Mouse (Mus musculus) neural tube, embryonic 14.5 days (tissue): ENCODE results near the gene Oosp3. TPM values are rescaled to one million over a fixed set of nuclear protein-coding genes. Genes with fewer than 3 reads are reported as not detected.

Source experiments
- ATAC-seq: fragments of 200-750 bp; cut with Nextera tagmentation; 2 replicates; pipeline ENCODE4 v1.8.0; 2017; ENCODE audit warnings: low read depth, mild to moderate bottlenecking, moderate TSS enrichment, moderate library complexity
- H3K27ac ChIP-seq: fragments of 300-500 bp; sonication (generic); 2 replicates; pipeline ENCODE4 v1.5.1; 2014; ENCODE audit warnings: low read depth, mild to moderate bottlenecking, control low read depth, low read length, moderate library complexity, mixed read lengths
- H3K27me3 ChIP-seq: fragments of 300-500 bp; sonication (generic); 2 replicates; pipeline ENCODE4 v1.6.1; 2014; ENCODE audit warnings: low read length; ENCODE audit not compliant: control insufficient read depth, insufficient read depth
- H3K36me3 ChIP-seq: fragments of 300-500 bp; sonication (generic); 2 replicates; pipeline ENCODE4 v1.6.1; 2014; ENCODE audit warnings: low read length, mixed read lengths; ENCODE audit not compliant: control insufficient read depth, insufficient read depth
- H3K4me1 ChIP-seq: fragments of 300-500 bp; sonication (generic); 2 replicates; pipeline ENCODE4 v1.6.1; 2014; ENCODE audit warnings: low read length; ENCODE audit not compliant: control insufficient read depth, insufficient read depth
- H3K4me2 ChIP-seq: fragments of 300-500 bp; sonication (generic); 2 replicates; pipeline ENCODE4 v1.6.1; 2014; ENCODE audit warnings: mild to moderate bottlenecking, low read depth, low read length, control low read depth
- H3K4me3 ChIP-seq: fragments of 300-500 bp; sonication (generic); 2 replicates; pipeline ENCODE4 v1.5.1; 2014; ENCODE audit warnings: low read depth, low read length, control low read depth, mixed read lengths
- H3K9ac ChIP-seq: fragments of 300-500 bp; sonication (generic); replicated peaks from 2 replicates; pipeline ENCODE4 v1.6.1; 2014; ENCODE audit warnings: low read depth, mild to moderate bottlenecking, control low read depth, low read length, mixed read lengths
- H3K9me3 ChIP-seq: fragments of 300-500 bp; sonication (generic); 2 replicates; pipeline ENCODE4 v1.6.1; 2016; ENCODE audit warnings: low read length; ENCODE audit not compliant: control insufficient read depth
- WGBS: fragments of 180-500 bp; shearing (Covaris S2); extraction: QIAGEN DNeasy Blood & Tissue Kit; methylation state at CpG from one replicate; pipeline ENCODE4 v1.1.7; 2014; 5-methylcytosine and 5-hydroxymethylcytosine counted together
- polyA plus RNA-seq: library from polyadenylated mRNA; unstranded; fragments of >200 nt; fragmentation: Nextera tagmentation; extraction: Ambion mirVana; gene quantifications from 2 replicates; pipeline ENCODE4 v1.2.1, GENCODE M21; 2014

The Oosp3 gene
- polyA plus RNA-seq, 1 experiment from 2014 or later: not detected

DNA sequence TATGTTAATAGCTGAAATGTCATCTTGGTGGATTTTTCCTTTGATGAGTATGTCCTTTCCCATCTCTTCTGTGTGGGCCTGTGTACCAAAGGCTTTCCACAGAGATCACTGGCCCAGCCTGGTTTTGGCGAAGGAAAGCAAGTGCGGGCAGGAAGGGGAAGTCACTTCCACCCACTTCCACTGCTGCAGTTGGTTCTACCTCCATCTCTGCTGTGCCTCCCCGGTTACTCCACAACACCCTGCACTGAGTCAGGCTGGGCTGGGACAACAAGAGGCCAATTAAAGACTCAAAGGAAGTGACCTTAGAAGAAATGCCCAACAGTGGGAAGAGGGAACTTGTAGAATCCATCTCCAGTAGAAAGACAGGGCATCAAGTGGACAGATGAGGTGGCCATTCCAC, 23.2 kb downstream of the Oosp3 start:
- whole genome bisulfite sequencing: 87% methylated on average over 3 of the region's 3 CpGs
- H3K27me3 ChIP-seq: no peaks in the 10 kb centered on the region

DNA sequence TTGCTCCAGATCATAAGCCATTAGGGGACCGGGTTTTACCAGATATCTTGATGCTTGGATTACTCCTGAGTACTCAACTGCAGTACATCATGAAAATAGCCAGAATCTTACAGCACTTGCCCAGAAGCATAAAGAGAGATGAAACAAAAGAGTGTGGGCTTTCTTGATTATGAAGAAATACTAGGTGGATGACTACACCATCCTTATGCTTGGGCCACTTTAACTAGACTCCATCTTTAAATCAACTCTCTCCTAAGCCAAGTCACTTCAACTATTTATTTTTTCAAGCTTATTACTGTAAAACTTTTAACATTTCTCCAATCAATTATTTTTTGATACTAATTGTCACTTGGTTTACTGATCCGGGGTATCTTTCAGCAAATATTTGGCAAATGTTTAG, 27.0 kb downstream of the Oosp3 start:
- ATAC-seq: no peak
- Histone ChIP-seq H3K4me3 (no peak overlapping the region), H3K27ac (no peak overlapping the region), H3K4me2 (no peak overlapping the region), H3K36me3 (no peaks in the 10 kb centered on the region), H3K9me3 (no peaks in the 10 kb centered on the region), H3K27me3 (no peaks in the 10 kb centered on the region), H3K4me1 (no peaks in the 10 kb centered on the region), H3K9ac (no peak overlapping the region)
- 95% methylated on average over 2 of the region's 2 CpGs for WGBS

More for the DNA sequence above, 23.2 kb downstream of the Oosp3 start:
- Histone ChIP-seq H3K36me3 (no peaks in the 10 kb centered on the region), H3K27ac (no peak overlapping the region), H3K4me1 (no peaks in the 10 kb centered on the region), H3K4me2 (no peak overlapping the region), H3K4me3 (no peak overlapping the region), H3K9ac (no peak overlapping the region), H3K9me3 (no peaks in the 10 kb centered on the region)
- ATAC-seq: no peak

DNA sequence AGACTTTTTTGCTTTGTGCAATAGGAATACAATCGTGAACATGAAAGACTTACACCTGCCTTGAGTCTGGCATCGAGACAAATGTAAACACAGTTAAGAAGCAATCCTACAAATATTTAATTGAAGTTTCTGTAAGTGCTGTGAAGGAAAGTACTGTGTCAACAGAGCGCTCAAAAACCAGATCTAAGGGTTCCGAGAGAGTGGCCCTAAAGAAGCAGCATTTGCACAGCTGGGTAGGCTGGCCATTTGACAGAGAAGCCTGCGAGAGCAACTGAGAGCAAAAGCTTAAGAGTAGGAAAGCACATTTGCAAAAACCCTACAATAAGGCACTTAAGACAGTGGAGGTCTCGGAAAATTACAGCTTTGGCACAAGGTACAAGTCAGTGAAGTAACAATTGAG, 27.4 kb downstream of the Oosp3 start:
- Histone ChIP-seq H3K27me3 (no peaks in the 10 kb centered on the region), H3K9me3 (no peaks in the 10 kb centered on the region), H3K9ac (no peak overlapping the region), H3K4me1 (no peaks in the 10 kb centered on the region), H3K36me3 (no peaks in the 10 kb centered on the region), H3K27ac (no peak overlapping the region), H3K4me3 (no peak overlapping the region), H3K4me2 (no peak overlapping the region)
- WGBS: 90% methylated on average over 6 of the region's 6 CpGs
- no peak for ATAC-seq

DNA sequence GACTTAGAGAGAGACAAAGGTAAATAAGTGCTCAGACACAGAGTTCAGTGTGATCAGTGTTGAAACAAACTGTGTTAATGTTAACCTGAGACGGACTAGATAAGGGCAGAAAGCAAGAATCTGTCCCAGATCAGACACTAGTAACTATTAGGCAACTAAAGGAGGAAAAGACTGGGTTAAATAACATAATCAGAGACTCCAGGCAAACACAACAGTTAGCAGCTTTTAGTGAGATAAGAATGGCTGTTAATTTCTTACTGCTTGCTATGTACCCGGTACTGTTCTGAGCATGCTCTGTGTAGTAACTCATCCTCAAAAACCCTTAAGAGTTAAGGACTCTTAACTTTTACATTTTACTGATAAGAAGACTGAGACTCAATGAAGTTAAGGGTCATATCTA, 29.1 kb downstream of the Oosp3 start:
- Histone ChIP-seq H3K4me3 (no peak overlapping the region), H3K36me3 (no peaks in the 10 kb centered on the region), H3K9me3 (no peaks in the 10 kb centered on the region), H3K9ac (no peak overlapping the region), H3K27ac (no peak overlapping the region), H3K4me1 (no peaks in the 10 kb centered on the region), H3K27me3 (no peaks in the 10 kb centered on the region), H3K4me2 (no peak overlapping the region)
- WGBS: 93% methylated on average over 2 of the region's 2 CpGs
- ATAC-seq: no peak

DNA sequence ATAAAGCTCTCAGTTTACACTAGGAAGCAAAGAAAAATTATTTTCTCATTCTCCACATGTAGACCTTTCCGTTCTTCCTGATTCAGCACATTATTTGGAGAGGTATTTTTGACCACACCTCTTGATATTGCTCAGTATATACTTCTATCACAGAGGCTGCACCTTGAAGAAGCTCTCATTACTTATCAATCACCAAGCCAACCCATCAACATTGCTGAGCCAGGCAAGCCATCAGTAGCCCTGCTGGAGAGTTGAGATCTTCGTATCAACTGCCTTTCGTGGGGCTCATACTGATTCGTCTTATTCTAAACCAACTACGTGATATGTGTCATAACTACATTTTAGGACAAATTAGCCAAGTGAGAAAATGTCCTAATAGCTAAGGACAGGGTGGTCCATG, 30.4 kb downstream of the Oosp3 start:
- WGBS: 92% methylated on average over 5 of the region's 5 CpGs
- Histone ChIP-seq H3K4me2 (no peak overlapping the region), H3K9me3 (no peaks in the 10 kb centered on the region), H3K4me3 (no peak overlapping the region), H3K27me3 (no peaks in the 10 kb centered on the region), H3K27ac (no peak overlapping the region), H3K36me3 (no peaks in the 10 kb centered on the region), H3K9ac (no peak overlapping the region), H3K4me1 (no peaks in the 10 kb centered on the region)
- no peak for ATAC-seq

DNA sequence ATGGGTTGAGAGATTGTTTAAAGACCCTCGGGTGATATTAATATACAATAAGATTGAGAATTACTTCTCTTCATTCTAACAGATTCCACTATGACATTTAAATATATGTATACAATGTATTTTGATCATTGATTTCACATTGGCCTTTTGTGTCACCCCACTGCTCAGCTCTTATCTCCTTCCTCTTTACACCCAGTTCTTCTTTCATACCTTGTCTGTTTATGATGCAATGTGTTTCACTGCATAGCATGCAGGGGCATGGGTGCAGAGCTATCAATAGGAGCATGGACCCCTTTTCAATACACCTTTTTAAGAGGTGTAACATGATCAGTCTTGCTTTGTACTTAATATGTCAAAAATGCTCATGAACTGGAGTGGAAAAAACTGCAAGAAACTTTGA, 33.4 kb downstream of the Oosp3 start:
- ATAC-seq: no peak

DNA sequence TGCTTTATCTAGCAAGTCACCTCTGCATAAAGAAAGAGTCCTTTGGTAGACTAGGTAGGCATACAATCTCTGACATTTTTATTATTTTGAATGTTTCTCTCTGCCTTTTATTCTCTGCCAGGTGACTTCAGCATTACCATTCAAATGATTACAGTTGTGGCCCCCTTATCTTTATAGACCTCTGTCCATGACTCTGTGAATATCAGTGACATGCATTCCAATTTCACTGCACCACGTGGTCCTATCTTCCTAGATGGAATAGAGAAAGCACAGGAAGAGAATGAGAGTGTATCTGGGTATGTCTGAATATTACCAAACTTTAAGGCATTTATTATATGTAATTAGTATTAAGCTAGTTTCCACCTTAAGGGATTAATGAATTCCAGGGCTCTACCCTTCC, 39.6 kb downstream of the Oosp3 start:
- no peaks in the 10 kb centered on the region for H3K4me1 ChIP-seq
- no peak overlapping the region for H3K4me3 ChIP-seq
- ATAC-seq: no peak
- no peak overlapping the region for H3K4me2 ChIP-seq
- WGBS: 66% methylated on average over 1 of the region's 1 CpGs
- H3K9me3 ChIP-seq: no peaks in the 10 kb centered on the region
- H3K9ac ChIP-seq: no peak overlapping the region
- no peaks in the 10 kb centered on the region for H3K27me3 ChIP-seq
- no peak overlapping the region for H3K27ac ChIP-seq
- no peaks in the 10 kb centered on the region for H3K36me3 ChIP-seq

More for the DNA sequence above, 33.4 kb downstream of the Oosp3 start:
- Histone ChIP-seq H3K27me3 (no peaks in the 10 kb centered on the region), H3K27ac (no peak overlapping the region), H3K9ac (no peak overlapping the region), H3K9me3 (no peaks in the 10 kb centered on the region), H3K4me3 (no peak overlapping the region), H3K4me1 (no peaks in the 10 kb centered on the region), H3K4me2 (no peak overlapping the region), H3K36me3 (no peaks in the 10 kb centered on the region)
- 77% methylated on average over 1 of the region's 1 CpGs for WGBS

DNA sequence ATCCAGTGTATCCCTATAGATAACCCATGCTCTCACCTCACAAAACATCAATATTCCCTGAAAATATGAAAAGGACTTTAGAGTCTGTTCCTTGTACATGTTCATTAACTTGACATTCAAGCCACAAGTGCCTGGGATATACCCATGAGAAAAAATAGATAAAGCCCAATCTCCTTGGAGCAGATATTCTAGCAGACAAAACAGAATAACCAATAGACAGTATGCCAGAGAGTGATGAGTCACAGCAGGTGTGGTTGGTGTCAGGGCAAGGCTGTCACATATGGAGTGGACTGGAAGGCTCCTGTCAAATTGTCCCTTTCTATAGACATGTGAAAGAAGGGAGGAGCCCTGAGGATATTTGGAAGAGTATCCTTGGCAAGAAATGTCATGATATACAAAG, 48.8 kb downstream of the Oosp3 start:
- no peak overlapping the region for H3K4me3 ChIP-seq
- H3K36me3 ChIP-seq: no peaks in the 10 kb centered on the region
- ATAC-seq: no peak
- no peaks in the 10 kb centered on the region for H3K27me3 ChIP-seq
- H3K4me2 ChIP-seq: no peak overlapping the region
- no peak overlapping the region for H3K27ac ChIP-seq
- H3K9ac ChIP-seq: no peak overlapping the region
- no peaks in the 10 kb centered on the region for H3K4me1 ChIP-seq
- H3K9me3 ChIP-seq: no peaks in the 10 kb centered on the region

DNA sequence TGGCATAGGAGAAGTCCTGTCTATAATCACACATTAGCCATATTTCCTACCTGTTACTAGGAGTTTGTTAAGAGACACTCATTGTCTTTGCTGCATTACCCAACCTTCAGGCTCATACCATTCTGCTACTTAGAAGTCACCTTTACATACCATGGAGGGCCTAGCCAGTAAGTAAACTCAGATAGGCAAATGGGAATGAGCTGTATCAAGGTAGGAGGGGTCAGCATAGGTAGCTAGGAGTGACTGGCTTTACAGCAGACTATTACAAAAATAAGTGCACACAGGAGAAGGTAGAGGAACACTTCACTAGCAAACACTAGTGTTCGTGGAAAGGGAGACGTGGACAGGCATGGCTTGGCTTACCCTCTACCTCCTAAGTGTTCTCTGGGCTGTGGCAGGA, 50.4 kb downstream of the Oosp3 start, which contains the start of gene Gif:
Gif (plus strand) TSS at position 257 of the 400 bp plus-strand sequence.
- Histone ChIP-seq H3K9me3 (no peaks in the 10 kb centered on the region), H3K4me1 (no peaks in the 10 kb centered on the region), H3K36me3 (no peaks in the 10 kb centered on the region), H3K4me2 (no peak within 1 kb of the TSS), H3K4me3 (no peak within 1 kb of the TSS), H3K27ac (no peak within 1 kb of the TSS), H3K27me3 (no peaks in the 10 kb centered on the region), H3K9ac (no peak within 1 kb of the TSS)
- ATAC-seq: no peak
- WGBS: 89% methylated on average over 2 of the region's 2 CpGs
